Mouse (Mus musculus) neural tube, embryonic 11.5 days (tissue): ENCODE data around the gene Safb2. TPM values are rescaled to one million over a fixed set of nuclear protein-coding genes. Genes with fewer than 3 reads are reported as not detected.
A peak's percentile ranks its signal among the peaks of the same experiment; 100 is the strongest.
"Not testable (repeated sequence)": the region's sequence is repeated elsewhere in the genome, so short reads cannot be mapped to it uniquely, and the experiment has no call there.

Experiments
- ATAC-seq: fragments of 200-750 bp; cut with Nextera tagmentation; 2 replicates; pipeline ENCODE4 v1.8.0; 2017; ENCODE audit warnings: moderate number of reproducible peaks, mild to moderate bottlenecking, moderate TSS enrichment, moderate library complexity; ENCODE audit not compliant: insufficient read depth, low FRiP score, low TSS enrichment
- DNase-seq: peaks from one replicate; pipeline ENCODE4 v3.0.0-alpha.2; 2015; ENCODE audit warnings: low spot score
- H3K27ac ChIP-seq: fragments of 300-500 bp; sonication (generic); 2 replicates; pipeline ENCODE4 v1.5.1; 2014; ENCODE audit warnings: low read depth, mild to moderate bottlenecking, low read length
- H3K27me3 ChIP-seq: fragments of 300-500 bp; sonication (generic); 2 replicates; pipeline ENCODE4 v1.6.1; 2014; ENCODE audit warnings: mild to moderate bottlenecking, low read length, mixed read lengths; ENCODE audit not compliant: control insufficient read depth, insufficient read depth
- H3K36me3 ChIP-seq: fragments of 300-500 bp; sonication (generic); 2 replicates; pipeline ENCODE4 v1.6.1; 2014; ENCODE audit warnings: mild to moderate bottlenecking, low read length, moderate library complexity, mixed read lengths; ENCODE audit not compliant: control insufficient read depth, insufficient read depth
- H3K4me1 ChIP-seq: fragments of 300-500 bp; sonication (generic); 2 replicates; pipeline ENCODE4 v1.6.1; 2014; ENCODE audit warnings: low read length, mixed read lengths; ENCODE audit not compliant: control insufficient read depth, insufficient read depth
- H3K4me2 ChIP-seq: fragments of 300-500 bp; sonication (generic); 2 replicates; pipeline ENCODE4 v1.6.1; 2014; ENCODE audit warnings: low read depth, mild to moderate bottlenecking, moderate library complexity
- H3K4me3 ChIP-seq: fragments of 300-500 bp; sonication (generic); 2 replicates; pipeline ENCODE4 v1.5.1; 2014; ENCODE audit warnings: low read depth, low read length
- H3K9ac ChIP-seq: fragments of 300-500 bp; sonication (generic); 2 replicates; pipeline ENCODE4 v1.6.1; 2014; ENCODE audit warnings: mild to moderate bottlenecking, low read length
- H3K9me3 ChIP-seq: fragments of 300-500 bp; sonication (generic); 2 replicates; pipeline ENCODE4 v1.6.1; 2016; ENCODE audit warnings: low read length; ENCODE audit not compliant: control insufficient read depth
- WGBS: fragments of 180-500 bp; shearing (Covaris S2); extraction: QIAGEN DNeasy Blood & Tissue Kit; methylation state at CpG from one replicate; pipeline ENCODE4 v1.1.7; 2014; 5-methylcytosine and 5-hydroxymethylcytosine counted together
- polyA plus RNA-seq: library from polyadenylated mRNA; unstranded; fragments of >200 nt; fragmentation: Nextera tagmentation; extraction: Ambion mirVana; gene quantifications from 2 replicates; pipeline ENCODE4 v1.2.1, GENCODE M21; 2014

Gene Safb2
- polyA plus RNA-seq, result 51.6 and 56.8 TPM in 2 replicates

- Histone ChIP-seq H3K36me3 (peaks cover 27% of the 10 kb centered on the region), H3K27ac (peak within 1 kb of the TSS; percentile 90), H3K4me1 (peaks cover 30% of the 10 kb centered on the region), H3K4me3 (peak within 1 kb of the TSS; percentile 97), H3K4me2 (peak within 1 kb of the TSS; percentile 81), H3K9ac (peak within 1 kb of the TSS; percentile 88), H3K9me3 (no peaks in the 10 kb centered on the region), H3K27me3 (no peaks in the 10 kb centered on the region)
- DNase-seq (peak; percentile 100), ATAC-seq (peak; percentile 93)
- WGBS, result under 1% methylated on average over 94 of the region's 101 CpGs
Measured at GRCm38 (mm10) chr17:56584257-56585130, at the start of gene Safb2, which contains the start of gene Safb. Gene Safb2, minus strand, starts transcription at chr17:56584585. Gene Safb, plus strand, starts transcription at chr17:56584825.

DNA sequence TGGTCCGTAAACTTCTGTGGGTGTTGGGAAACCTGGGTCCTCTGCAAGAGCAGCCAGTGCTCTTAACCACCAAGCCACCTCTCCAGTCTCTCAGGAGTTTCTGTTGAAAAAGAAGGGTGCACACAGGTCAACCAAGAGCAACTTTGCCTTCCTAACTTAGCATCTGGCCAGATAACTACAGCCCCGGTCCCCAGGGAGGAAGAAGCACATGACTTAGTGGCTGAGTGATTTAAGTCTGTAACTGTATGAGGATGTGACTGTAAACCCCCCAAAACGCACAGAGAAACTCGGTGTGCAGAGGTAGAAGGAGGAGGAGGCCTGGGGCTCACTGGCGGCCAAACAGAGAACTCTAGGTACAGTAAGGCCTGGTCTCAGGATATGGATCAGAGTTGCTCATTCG lies 49.6 kb upstream of the Safb2 start:
- Histone ChIP-seq H3K4me2 (no peak overlapping the region), H3K27me3 (no peaks in the 10 kb centered on the region), H3K9ac (no peak overlapping the region), H3K4me3 (no peak overlapping the region), H3K4me1 (no peaks in the 10 kb centered on the region), H3K36me3 (no peaks in the 10 kb centered on the region), H3K9me3 (no peaks in the 10 kb centered on the region), H3K27ac (no peak overlapping the region)
- ATAC-seq (no peak), DNase-seq (no peak)
- 86% methylated on average over 6 of the region's 6 CpGs for WGBS

- H3K27me3 ChIP-seq, result no peaks in the 10 kb centered on the region
- H3K4me2 ChIP-seq, result no peak overlapping the region
- 46% methylated on average over 4 of the region's 4 CpGs for WGBS
- no peak overlapping the region for H3K27ac ChIP-seq
- H3K4me1 ChIP-seq, result peaks cover 4% of the 10 kb centered on the region
- no peaks in the 10 kb centered on the region for H3K36me3 ChIP-seq
- ATAC-seq (no peak), DNase-seq (no peak)
- no peak overlapping the region for H3K9ac ChIP-seq
- H3K9me3 ChIP-seq, result no peaks in the 10 kb centered on the region
- no peak overlapping the region for H3K4me3 ChIP-seq
Measured at GRCm38 (mm10) chr17:56631807-56632206, 47.4 kb upstream of the Safb2 start.

GRCm38 (mm10) chr17:56629800-56630781 lies 45.7 kb upstream of the Safb2 start:
- H3K4me1 ChIP-seq, result peaks cover 13% of the 10 kb centered on the region
- H3K36me3 ChIP-seq, H3K27me3 ChIP-seq, ATAC-seq, H3K27ac ChIP-seq, H3K9ac ChIP-seq, H3K4me2 ChIP-seq, DNase-seq, H3K4me3 ChIP-seq, H3K9me3 ChIP-seq: not testable (repeated sequence)
- WGBS, result 91% methylated on average over 27 of the region's 27 CpGs

DNA sequence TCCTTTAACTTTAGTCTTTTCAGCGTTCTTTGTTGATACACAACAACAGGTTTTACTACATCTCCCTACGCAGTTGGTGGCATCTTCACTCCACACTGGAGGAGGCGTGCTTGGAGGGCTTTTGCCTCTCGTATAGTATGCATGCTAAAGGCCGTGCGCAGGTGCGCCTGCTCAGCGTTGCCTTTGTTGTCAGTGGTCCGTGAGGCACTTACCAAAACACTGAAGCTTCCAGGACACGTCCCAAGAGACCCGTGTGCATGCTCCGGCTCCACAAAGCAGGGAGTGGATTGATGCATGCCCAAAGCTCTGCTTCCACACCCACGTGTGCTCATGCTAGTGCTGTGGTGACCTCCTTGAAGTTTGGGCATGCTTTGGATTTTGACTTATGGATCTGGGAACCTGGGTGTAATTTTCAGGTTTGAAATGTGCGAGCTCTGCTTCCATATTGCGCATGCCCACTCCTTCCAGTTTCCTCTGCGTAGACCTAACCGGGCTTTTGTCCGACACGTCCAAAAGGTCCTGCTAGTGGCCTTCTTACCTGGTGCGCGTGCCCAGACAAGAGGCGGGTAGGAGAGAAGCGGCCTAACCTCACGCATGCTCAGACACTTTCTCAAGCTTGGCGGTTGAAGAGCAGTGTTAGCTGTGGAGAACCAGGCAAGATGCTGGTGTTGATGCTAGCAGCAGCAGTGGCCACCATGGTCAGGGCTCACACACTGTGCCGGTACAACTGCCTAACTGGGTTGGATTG lies 43.3 kb upstream of the Safb2 start, which contains the start of gene Catsperd:
Catsperd (plus strand) TSS at position 614 of the 748 bp plus-strand sequence.
- Histone ChIP-seq H3K9me3 (no peaks in the 10 kb centered on the region), H3K27ac (peak within 1 kb of the TSS; percentile 49; the same call in 1 of the 2 replicates), H3K36me3 (peaks cover 2% of the 10 kb centered on the region; the same call in 1 of the 2 replicates), H3K27me3 (no peaks in the 10 kb centered on the region), H3K4me1 (peaks cover 13% of the 10 kb centered on the region), H3K4me2 (peak within 1 kb of the TSS; percentile 66), H3K9ac (peak within 1 kb of the TSS; percentile 83), H3K4me3 (peak within 1 kb of the TSS; percentile 91)
- WGBS, result 13% methylated on average over 26 of the region's 26 CpGs
- DNase-seq, result peak; percentile 44
- ATAC-seq, result peak; percentile 46

DNA sequence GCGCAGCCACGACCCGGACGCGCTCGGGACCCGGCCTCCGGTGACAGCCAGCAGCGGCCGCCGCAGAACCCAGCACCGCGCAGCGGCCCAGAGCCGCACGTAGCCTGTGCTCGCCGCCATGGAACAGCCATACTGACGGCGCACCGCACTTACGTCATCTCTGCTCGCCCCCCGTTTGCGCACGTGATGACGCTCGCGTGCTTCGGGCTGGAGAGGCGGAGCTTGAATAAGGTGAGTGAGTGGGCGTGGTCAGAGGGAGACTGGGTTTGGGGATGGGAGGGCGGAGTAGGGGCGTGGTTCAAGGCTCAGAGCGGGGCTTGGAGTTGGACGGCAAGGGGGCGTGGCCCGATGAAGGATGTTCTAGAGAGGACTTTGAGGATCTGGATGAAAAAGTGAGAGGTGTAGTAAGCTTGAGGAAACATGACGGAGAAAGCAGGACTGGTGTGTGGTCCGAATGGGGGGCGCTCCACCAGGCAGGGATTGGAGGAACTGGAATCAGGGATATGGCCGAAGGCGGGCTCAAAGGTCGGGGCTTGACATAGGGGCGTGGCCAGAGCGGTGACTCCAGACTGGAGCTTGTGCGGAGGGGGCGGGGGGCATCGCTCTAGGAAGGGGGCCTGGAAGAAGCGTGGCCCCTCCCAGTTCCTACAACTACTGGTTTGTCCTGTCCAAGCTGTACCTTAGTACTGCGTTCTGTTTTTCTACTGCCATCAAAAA lies 42.5 kb upstream of the Safb2 start, which contains the start of gene Lonp1:
Lonp1 (minus strand) TSS at position 134 of the 717 bp plus-strand sequence.
- Histone ChIP-seq H3K27me3 (no peaks in the 10 kb centered on the region), H3K4me1 (peaks cover 13% of the 10 kb centered on the region), H3K27ac (peak within 1 kb of the TSS; percentile 56; the same call in 1 of the 2 replicates), H3K9me3 (no peaks in the 10 kb centered on the region), H3K4me2 (peak within 1 kb of the TSS; percentile 95), H3K4me3 (peak within 1 kb of the TSS; percentile 91), H3K36me3 (peaks cover 3% of the 10 kb centered on the region), H3K9ac (peak within 1 kb of the TSS; percentile 83)
- ATAC-seq (peak; percentile 91), DNase-seq (peak; percentile 99)
- WGBS, result under 1% methylated on average over 51 of the region's 51 CpGs

GRCm38 (mm10) chr17:56626260-56626659 lies 41.9 kb upstream of the Safb2 start:
- H3K9me3 ChIP-seq, result no peaks in the 10 kb centered on the region
- ATAC-seq (no peak), DNase-seq (no peak)
- H3K27me3 ChIP-seq, result no peaks in the 10 kb centered on the region
- H3K4me3 ChIP-seq, result peak overlapping the region; percentile 91
- H3K36me3 ChIP-seq, result peaks cover 7% of the 10 kb centered on the region
- H3K9ac ChIP-seq, result peak overlapping the region; percentile 83
- H3K4me2 ChIP-seq, result peak overlapping the region; percentile 95
- H3K27ac ChIP-seq, result 0 out of 2 replicates have a peak overlapping the region, but pooled peaks have one; percentile 56
- peaks cover 13% of the 10 kb centered on the region for H3K4me1 ChIP-seq
- WGBS, result 2% methylated on average over 32 of the region's 32 CpGs
